Mouse (Mus musculus) bone marrow, adult 2 months (tissue): ENCODE measurements around the gene Gm7903. TPM values are rescaled to one million over a fixed set of nuclear protein-coding genes. Genes with fewer than 3 reads are reported as not detected.
"Not testable (repeated sequence)": the region's sequence is repeated elsewhere in the genome, so short reads cannot be mapped to it uniquely, and the experiment has no call there.

Experiments used
- H3K27ac ChIP-seq: fragments of 200-500 bp; 2 replicates; pipeline ENCODE4 v1.5.1; 2012; ENCODE audit warnings: low read depth, mild to moderate bottlenecking, control low read depth, inconsistent platforms, low read length; ENCODE audit not compliant: control insufficient read depth, poor library complexity, insufficient read depth
- H3K4me1 ChIP-seq: fragments of 200-500 bp; 2 replicates; pipeline ENCODE4 v1.6.1; 2011; ENCODE audit warnings: low read length; ENCODE audit not compliant: control insufficient read depth, insufficient read depth
- H3K4me3 ChIP-seq: fragments of 200-500 bp; replicated peaks from 2 replicates; pipeline ENCODE3; 2011; ENCODE audit warnings: mild to moderate bottlenecking, low read depth, low read length, control low read depth; ENCODE audit not compliant: control insufficient read depth
- WGBS: fragments of 180-500 bp; shearing (Covaris S2); methylation state at CpG from one replicate; pipeline ENCODE4 v1.1.7; 2018; 5-methylcytosine and 5-hydroxymethylcytosine counted together
- polyA plus RNA-seq: library from polyadenylated mRNA; stranded (reverse); fragments of >200 nt; gene quantifications from 2 replicates; pipeline ENCODE4 v1.2.4, GENCODE M21; 2011; ENCODE audit warnings: low replicate concordance; ENCODE audit not compliant: missing spikeins, insufficient read depth, insufficient read length

Gene Gm7903
- polyA plus RNA-seq = 0.57 TPM in 1 of 2 replicates, not detected in the other

DNA sequence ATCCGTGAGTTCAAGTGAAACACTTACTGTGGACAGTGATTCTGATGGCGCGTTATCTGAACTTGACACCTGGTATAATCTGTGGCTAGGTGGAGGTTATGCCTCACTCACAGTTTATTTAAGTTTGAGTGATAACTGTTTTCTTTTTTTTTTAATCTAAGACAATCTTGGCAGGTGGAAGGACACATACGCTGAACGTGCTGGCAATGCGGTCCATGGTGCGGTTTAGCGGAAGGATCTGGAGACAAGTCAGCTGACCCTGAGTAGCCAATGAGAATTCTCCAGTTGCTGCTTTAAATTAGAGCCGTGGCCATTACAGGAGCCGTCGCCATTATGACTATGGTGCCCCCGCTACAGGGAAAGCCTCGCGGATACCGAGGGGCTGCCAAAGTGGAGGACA is at the start of gene Gm7903:
Gene Gm7903, plus strand, starts transcription at position 301 of the 400 bp plus-strand sequence.
- WGBS = no CpG with 5 or more reads among the region's 15 CpGs
- H3K4me3 ChIP-seq, H3K4me1 ChIP-seq, H3K27ac ChIP-seq: not testable (repeated sequence)

DNA sequence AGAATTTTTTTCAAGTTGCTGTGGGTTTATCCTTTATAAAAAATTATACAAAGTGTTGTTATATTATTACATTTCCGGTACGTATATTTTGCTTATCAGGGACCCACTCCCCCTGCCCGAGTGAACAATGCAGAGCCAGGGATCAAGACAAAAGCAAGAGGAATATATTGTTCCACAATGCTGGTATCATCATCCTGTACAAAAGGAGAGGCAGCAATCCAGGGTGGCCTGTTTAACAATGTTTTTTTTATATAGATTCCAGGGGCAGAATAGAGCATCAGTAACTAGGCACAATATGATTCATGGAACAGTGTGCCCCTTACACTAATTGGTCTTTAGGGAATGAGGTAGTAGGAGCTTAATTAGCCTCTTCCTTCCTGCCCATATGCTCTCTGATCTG is 30.1 kb upstream of the Gm7903 start:
- H3K27ac ChIP-seq, H3K4me3 ChIP-seq, H3K4me1 ChIP-seq: not testable (repeated sequence)
- WGBS = no CpG with 5 or more reads among the region's 3 CpGs

DNA sequence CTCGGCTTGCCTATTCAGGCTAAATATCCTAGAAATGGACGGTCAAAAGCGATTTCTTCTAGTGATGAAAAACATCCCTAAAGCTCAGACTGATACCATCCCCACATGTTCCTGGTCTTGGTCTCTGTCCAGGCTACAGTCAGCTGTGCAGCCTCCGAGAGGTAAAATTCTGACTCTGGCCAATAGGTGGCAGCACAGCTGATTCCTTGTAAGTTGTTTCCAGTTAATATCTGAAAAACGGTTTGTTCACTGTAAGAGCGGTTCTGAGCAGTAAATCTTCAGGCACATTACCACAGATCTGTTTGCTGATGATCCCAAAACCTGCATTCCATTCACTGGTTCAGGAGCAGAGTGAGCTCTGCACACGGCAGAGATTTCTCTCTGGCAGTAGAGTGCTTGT is 12.4 kb upstream of the Gm7903 start:
- H3K4me3 ChIP-seq, H3K27ac ChIP-seq, H3K4me1 ChIP-seq: not testable (repeated sequence)
- 23% methylated on average over 4 of the region's 7 CpGs for WGBS

DNA sequence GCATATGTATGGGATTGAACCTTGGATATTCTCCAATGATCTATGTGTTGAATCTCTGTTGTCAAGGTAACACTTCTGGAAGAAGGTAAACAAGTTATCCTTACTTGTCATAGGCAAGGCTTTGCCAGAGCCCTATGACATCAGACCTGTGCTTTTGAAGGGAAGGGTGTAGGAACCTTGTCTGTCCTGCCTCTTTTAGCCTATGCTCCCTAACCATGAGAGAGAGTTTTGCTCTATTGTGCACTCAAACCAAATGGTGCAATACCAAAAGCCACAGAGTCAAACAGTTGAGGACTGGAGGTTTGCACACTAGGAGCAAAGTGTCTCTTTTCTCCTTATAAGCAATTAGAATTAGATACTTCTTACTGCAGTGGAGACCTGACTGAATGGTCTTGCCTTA is 11.8 kb upstream of the Gm7903 start:
- H3K4me3 ChIP-seq, H3K4me1 ChIP-seq, H3K27ac ChIP-seq: not testable (repeated sequence)

DNA sequence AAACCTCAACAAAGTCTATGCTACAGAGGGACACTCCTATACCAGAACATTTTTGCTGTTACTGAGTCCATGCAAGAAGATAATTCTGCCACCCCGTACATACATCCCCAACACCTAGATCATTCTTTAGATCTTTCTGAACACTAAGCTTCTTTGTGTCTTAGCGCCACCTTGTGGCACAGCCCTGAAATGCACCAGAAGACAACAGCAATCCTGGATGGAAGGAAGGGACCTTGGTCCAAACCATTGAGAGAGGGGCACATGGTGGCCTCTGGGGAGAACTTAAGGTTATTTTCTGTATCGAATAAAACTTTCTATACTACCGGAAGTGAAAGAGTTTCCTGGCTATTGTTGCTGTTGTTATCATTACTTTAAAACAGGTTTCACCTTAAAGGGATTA is 11.2 kb upstream of the Gm7903 start:
- H3K27ac ChIP-seq, H3K4me1 ChIP-seq, H3K4me3 ChIP-seq: not testable (repeated sequence)
- no CpG with 5 or more reads among the region's 4 CpGs for WGBS

DNA sequence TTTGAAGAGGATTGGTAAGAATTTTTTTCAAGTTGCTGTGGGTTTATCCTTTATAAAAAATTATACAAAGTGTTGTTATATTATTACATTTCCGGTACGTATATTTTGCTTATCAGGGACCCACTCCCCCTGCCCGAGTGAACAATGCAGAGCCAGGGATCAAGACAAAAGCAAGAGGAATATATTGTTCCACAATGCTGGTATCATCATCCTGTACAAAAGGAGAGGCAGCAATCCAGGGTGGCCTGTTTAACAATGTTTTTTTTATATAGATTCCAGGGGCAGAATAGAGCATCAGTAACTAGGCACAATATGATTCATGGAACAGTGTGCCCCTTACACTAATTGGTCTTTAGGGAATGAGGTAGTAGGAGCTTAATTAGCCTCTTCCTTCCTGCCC is 30.5 kb downstream of the Gm7903 start:
- H3K4me1 ChIP-seq, H3K27ac ChIP-seq, H3K4me3 ChIP-seq: not testable (repeated sequence)
- no CpG with 5 or more reads among the region's 3 CpGs for WGBS

DNA sequence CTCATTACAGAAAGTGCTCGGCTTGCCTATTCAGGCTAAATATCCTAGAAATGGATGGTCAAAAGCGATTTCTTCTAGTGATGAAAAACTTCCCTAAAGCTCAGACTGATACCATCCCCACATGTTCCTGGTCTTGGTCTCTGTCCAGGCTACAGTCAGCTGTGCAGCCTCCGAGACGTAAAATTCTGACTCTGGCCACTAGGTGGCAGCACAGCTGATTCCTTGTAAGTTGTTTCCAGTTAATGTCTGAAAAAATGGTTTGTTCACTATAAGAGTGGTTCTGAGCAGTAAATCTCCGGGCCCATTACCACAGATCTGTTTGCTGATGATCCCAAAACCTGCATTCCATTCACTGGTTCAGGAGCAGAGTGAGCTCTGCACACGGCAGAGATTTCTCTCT is 48.3 kb downstream of the Gm7903 start:
- H3K4me1 ChIP-seq, H3K27ac ChIP-seq, H3K4me3 ChIP-seq: not testable (repeated sequence)
- no CpG with 5 or more reads among the region's 6 CpGs for WGBS

DNA sequence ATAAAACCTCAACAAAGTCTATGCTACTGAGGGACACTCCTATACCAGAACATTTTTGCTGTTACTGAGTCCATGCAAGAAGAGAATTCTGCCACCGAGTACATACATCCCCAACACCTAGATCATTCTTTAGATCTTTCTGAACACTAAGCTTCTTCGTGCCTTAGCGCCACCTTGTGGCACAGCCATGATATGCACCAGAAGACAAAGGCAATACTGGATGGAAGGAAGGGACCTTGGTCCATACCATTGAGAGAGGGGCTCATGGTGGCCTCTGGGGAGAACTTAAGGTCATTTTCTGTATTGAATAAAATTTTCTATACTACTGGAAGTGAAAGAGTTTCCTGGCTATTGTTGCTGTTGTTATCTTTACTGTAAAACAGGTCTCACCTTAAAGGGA is 49.5 kb downstream of the Gm7903 start:
- no CpG with 5 or more reads among the region's 3 CpGs for WGBS
- not testable (repeated sequence) for H3K27ac ChIP-seq, H3K4me3 ChIP-seq, H3K4me1 ChIP-seq

Other genes with a start within 250 kb of the Gm7903 start
- gene Tceal6, start 223.1 kb upstream of the Gm7903 start, polyA plus RNA-seq = not detected in 2 replicates
- gene Pramel3, start 131.5 kb upstream of the Gm7903 start, polyA plus RNA-seq = not detected in 2 replicates
- gene Gm5128, start 60.6 kb upstream of the Gm7903 start, polyA plus RNA-seq = not detected in 2 replicates
- not detected in 2 replicates for gene AV320801, start 60.8 kb downstream of the Gm7903 start, polyA plus RNA-seq
- gene Nxf7, start 164.9 kb downstream of the Gm7903 start, polyA plus RNA-seq = not detected in 2 replicates
- not detected in 2 replicates for gene Prame, start 193.9 kb downstream of the Gm7903 start, polyA plus RNA-seq